Mouse (Mus musculus) thymus, adult 18-20 months (tissue): ENCODE data around the gene Olfr1034.
"Not testable (repeated sequence)": the region's sequence is repeated elsewhere in the genome, so short reads cannot be mapped to it uniquely, and the experiment has no call there.

ENCODE experiments used
- DNase-seq, 2 experiments: peaks; one replicate each; pipeline ENCODE4 v3.0.0; 2022; ENCODE audit warnings: mixed read lengths in 2 of 2

Gene Olfr1034

DNA sequence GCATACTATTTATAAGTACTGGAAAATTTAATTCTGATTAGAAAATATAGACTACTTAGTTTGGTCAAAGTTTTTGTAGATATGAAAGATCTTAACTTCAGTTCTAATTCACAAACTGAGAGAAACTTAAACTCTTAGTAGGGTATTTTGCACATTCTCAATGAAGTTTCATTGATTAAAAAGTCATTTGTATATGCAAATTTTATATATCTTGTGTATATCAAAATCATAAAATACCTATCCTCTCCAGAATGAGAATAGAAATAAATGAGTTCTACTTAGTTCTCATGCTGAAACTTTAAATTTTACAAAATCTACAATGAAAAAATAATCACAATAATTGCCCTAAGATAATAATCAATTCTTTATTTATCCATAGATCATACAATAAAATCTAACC is at the start of gene Olfr1034:
Gene Olfr1034 (plus strand): TSS at position 301 of the 400 bp plus-strand sequence.
- no peak for DNase-seq

DNA sequence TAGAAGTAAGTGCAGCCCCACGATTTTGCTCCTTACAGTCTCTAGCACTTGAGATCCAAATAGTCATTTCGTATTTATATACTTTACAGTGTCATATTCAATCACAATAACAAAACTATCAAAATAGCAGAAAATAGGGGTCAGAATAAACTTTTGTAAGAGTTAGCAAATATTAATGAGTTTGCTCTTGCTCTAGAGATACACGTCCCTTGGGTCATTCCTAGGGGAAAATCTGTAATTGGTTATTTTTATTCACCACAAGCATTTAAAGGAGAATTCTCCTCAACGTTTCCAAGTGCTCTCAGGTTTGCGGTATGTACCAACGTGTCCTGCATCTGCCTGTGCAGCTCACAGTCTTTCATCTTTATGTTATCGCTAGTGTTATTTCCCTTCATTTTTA is 40.4 kb upstream of the Olfr1034 start, which contains the start of gene Olfr1032:
Gene Olfr1032 (plus strand): TSS at position 301 of the 400 bp plus-strand sequence.
- DNase-seq, result no peak

GRCm38 (mm10) chr2:86020406-86020805 is 25.3 kb upstream of the Olfr1034 start, which contains the start of gene Olfr1033:
Gene Olfr1033 (plus strand): TSS chr2:86020633.
- DNase-seq, result not testable (repeated sequence)

DNA sequence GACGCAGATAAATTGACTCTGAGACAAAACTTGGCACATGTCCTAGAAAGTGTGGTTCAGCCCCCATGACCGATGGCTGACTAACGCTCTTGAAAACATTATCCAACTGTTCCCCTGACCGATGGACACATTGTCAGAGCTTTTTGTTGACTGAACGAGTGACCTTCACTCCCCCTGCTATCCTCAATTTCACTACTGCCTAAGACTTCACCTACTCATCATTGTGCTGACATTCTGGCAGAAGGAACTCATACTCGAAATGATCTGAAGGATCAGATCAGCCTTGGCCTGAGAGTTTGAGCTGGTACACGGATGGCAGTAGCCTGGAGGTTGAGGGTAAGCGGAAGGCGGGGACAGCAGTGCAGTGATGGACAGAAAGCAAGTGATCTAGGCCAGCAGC is 24.1 kb upstream of the Olfr1034 start:
- not testable (repeated sequence) for DNase-seq

DNA sequence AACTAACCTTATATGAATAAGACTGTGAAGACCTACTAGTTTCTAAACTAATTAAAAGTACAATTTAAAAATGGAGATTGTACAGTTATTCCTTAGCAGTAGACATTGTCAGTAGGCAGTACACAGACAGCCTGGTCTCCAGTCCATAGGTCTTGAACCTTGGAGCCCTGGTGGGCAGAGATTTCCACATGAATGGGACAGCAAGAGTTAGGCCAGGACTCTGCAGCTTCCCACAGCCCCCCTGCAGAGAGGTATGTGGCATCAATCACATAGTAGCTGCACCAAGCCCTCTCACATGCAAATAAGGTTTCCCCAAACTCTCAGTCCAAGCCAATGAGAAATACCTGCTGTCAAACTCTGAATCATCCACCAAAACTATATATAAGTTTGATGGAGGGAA is 5.1 kb downstream of the Olfr1034 start:
- not testable (repeated sequence) for DNase-seq

DNA sequence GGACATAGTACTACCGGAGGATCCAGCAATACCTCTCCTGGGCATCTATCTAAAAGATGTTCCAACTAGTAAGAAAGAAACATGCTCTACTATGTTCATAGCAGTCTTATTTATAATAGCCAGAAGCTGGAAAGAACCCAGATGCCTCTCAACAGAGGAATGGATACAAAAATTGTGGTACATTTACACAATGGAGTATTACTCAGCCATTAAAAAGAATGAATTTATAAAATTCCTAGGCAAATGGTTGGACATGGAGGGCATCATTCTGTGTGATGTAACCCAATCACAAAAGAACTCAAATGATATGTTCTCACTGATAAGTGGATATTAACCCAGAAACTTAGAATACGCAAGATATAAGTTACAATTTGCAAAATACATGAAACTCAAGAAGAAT is 18.1 kb downstream of the Olfr1034 start:
- not testable (repeated sequence) for DNase-seq

DNA sequence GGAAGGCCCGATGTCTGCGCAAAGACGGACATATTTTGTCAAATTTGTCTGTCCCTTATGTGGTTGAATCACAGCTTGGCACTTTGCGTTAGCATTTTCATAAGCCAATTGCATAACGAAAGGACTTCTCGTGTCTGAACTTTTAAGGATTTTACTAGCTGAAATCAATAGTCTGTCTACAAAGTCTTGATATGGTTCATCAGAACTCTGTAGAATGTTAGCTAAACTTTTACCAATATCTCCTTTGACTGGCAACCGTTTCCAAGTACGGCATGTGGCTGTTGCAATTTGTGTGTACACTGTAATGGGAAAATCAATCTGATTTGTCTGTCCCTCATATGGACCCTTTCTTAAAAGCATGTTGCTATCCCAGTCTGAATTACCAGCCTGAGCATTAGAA is 24.5 kb downstream of the Olfr1034 start:
- no peak for DNase-seq

DNA sequence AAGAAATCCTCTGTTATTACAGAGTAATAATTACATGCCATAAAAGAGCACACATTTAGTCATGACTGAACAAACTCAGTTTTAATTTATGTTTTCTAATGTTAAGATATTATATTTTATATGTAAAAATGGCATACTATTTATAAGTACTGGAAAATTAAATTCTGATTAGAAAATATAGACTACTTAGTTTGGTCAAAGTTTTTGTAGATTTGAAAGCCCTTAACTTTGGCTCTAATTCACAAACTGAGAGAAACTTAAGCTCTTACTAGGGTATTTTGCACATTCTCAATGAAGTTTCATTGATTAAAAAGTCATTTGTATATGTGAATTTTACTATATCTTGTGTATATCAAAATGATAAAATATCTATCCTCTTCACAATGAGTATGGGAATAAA is 28.0 kb downstream of the Olfr1034 start, which contains the start of gene Olfr1036:
Gene Olfr1036 (plus strand): TSS at position 301 of the 400 bp plus-strand sequence.
- not testable (repeated sequence) for DNase-seq

DNA sequence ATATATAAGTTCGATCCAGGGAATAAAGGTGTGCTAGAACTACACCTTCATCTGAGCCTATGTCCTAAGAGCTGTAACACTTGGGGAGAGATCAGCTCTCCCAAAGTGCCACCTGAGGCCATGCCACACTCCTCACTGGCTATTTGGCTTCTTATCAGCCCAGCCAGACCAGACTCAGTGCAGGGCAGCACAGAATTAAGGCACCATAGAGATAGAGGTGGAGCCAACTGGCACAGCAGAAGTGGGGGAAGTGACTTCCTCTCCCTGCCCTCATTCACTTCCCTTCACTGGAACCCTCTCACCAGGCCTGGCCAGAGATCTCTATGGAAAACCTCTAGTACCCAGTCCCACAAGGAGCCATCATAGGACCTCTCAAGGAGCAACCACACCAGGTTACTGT is 34.8 kb downstream of the Olfr1034 start:
- DNase-seq, result not testable (repeated sequence)

DNA sequence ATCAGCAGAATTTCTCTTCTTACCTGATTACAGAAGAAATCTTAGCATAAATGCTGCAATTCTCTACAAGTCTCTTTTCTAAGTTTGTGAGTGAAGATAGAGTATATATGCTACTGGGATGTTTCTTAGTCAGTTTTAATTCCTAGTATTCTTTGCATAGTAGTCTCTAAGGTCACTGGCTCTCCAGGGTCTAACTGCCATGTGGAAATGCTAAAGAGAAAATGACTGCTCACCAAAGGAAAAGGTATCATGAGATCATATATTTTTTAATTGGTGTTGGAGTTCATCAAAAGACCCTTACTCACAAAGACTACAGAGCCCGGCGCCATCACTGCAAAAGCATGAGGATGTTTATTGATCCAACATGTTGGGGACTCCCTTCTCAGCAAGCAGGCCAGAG is 41.6 kb downstream of the Olfr1034 start, which contains the start of gene Olfr1037:
Gene Olfr1037 (minus strand): TSS at position 101 of the 400 bp plus-strand sequence.
- no peak for DNase-seq
